ENCODE assay signal across 8 mouse cellular contexts in genomic region chr1:167001844-167002485, GRCm38 (mm10). TPM values are rescaled to one million over a fixed set of nuclear protein-coding genes. Genes with fewer than 3 reads are reported as not detected.
DNase-seq lines count a peak whose midpoint lies in the region; ATAC-seq lines count a peak whose summit lies in the region.

No protein-coding gene starts in this region.

- under 1% methylated on average over 28 of the region's 30 CpGs for WGBS in embryonic facial prominence, embryonic 14.5 days
- 1% methylated on average over 30 of the region's 30 CpGs for WGBS in hindbrain, embryonic 12.5 days
- WGBS in lung, embryonic 15.5 days, result under 1% methylated on average over 30 of the region's 30 CpGs

- no peak overlapping the region for H3K27ac ChIP-seq in embryonic facial prominence, embryonic 14.5 days (replicated peaks; ENCODE audit: low read depth, low read length)
- peak overlapping the region; percentile 97 for H3K27ac ChIP-seq in hindbrain, embryonic 12.5 days
- no peak overlapping the region for H3K27ac ChIP-seq in lung, embryonic 15.5 days

- no peak for ATAC-seq in embryonic facial prominence, embryonic 14.5 days (ENCODE audit: low read depth)
- peak; percentile 18; the same call in 1 of the 2 replicates for ATAC-seq in hindbrain, embryonic 12.5 days (ENCODE audit: low FRiP score)
- no peak for ATAC-seq in lung, embryonic 15.5 days (ENCODE audit: borderline replicate concordance, extremely low read depth, low FRiP score, low TSS enrichment)
- no peak for ATAC-seq in activated CD4-positive, CD25-positive, alpha-beta regulatory T cell, adult 4 months

- H3K9ac ChIP-seq in embryonic facial prominence, embryonic 14.5 days (ENCODE audit: low read depth, low read length), result peak overlapping the region; percentile 80
- H3K9ac ChIP-seq in hindbrain, embryonic 12.5 days, result peak overlapping the region; percentile 93
- no peak overlapping the region for H3K9ac ChIP-seq in lung, embryonic 15.5 days

- H3K27me3 ChIP-seq in embryonic facial prominence, embryonic 14.5 days (replicated peaks; ENCODE audit: control insufficient read depth, insufficient read depth, low read length), result peaks cover 20% of the 10 kb centered on the region
- H3K27me3 ChIP-seq in hindbrain, embryonic 12.5 days, result peaks cover 16% of the 10 kb centered on the region; the same call in 1 of the 2 replicates
- H3K27me3 ChIP-seq in lung, embryonic 15.5 days, result peaks cover 40% of the 10 kb centered on the region

- peak; percentile 34 to 49 for DNase-seq in left cerebral cortex, postnatal 36 days (ENCODE audit: low spot score in 2 of 2)
- DNase-seq in left cerebral cortex, postnatal 14 days (ENCODE audit: low spot score in 2 of 2), result no peak
- peak; percentile 35 for DNase-seq in adrenal gland, postnatal 14 days
- no peak for DNase-seq in embryonic facial prominence, embryonic 14.5 days (ENCODE audit: low spot score)
- peak; percentile 20 for DNase-seq in right cerebral cortex, postnatal 14 days

- H3K4me1 ChIP-seq in embryonic facial prominence, embryonic 14.5 days (ENCODE audit: control insufficient read depth, insufficient read depth, low read length), result peaks cover 11% of the 10 kb centered on the region; the same call in 1 of the 2 replicates
- peaks cover 28% of the 10 kb centered on the region for H3K4me1 ChIP-seq in hindbrain, embryonic 12.5 days
- H3K4me1 ChIP-seq in lung, embryonic 15.5 days, result peaks cover 11% of the 10 kb centered on the region

- H3K9me3 ChIP-seq in embryonic facial prominence, embryonic 14.5 days (ENCODE audit: control insufficient read depth, low read length), result no peaks in the 10 kb centered on the region
- H3K9me3 ChIP-seq in hindbrain, embryonic 12.5 days (replicated peaks), result no peaks in the 10 kb centered on the region
- H3K9me3 ChIP-seq in lung, embryonic 15.5 days, result no peaks in the 10 kb centered on the region

- H3K4me3 ChIP-seq in embryonic facial prominence, embryonic 14.5 days (ENCODE audit: low read depth, low read length), result peak overlapping the region; percentile 78
- peak overlapping the region; percentile 91 for H3K4me3 ChIP-seq in hindbrain, embryonic 12.5 days
- peak overlapping the region; percentile 71 for H3K4me3 ChIP-seq in lung, embryonic 15.5 days

- peak overlapping the region; percentile 94 for H3K4me2 ChIP-seq in embryonic facial prominence, embryonic 14.5 days (ENCODE audit: low read depth, low read length)
- H3K4me2 ChIP-seq in hindbrain, embryonic 12.5 days (replicated peaks), result peak overlapping the region; percentile 81
- H3K4me2 ChIP-seq in lung, embryonic 15.5 days, result peak overlapping the region; percentile 96

- H3K36me3 ChIP-seq in embryonic facial prominence, embryonic 14.5 days (ENCODE audit: control insufficient read depth, insufficient read depth, low read length), result no peaks in the 10 kb centered on the region
- no peaks in the 10 kb centered on the region for H3K36me3 ChIP-seq in hindbrain, embryonic 12.5 days
- H3K36me3 ChIP-seq in lung, embryonic 15.5 days, result no peaks in the 10 kb centered on the region

- intact Hi-C loops in left cerebral cortex, postnatal 36 days (cut with DNase I), result loop anchor here (5.0 to 10.0 kb wide), 4 partner anchors 65 to 335 kb away; no protein-coding TSS in a partner anchor
- intact Hi-C loops in left cerebral cortex, postnatal 14 days (cut with DNase I), result loop anchor here (5.0 to 10.0 kb wide), 4 partner anchors 65 to 247 kb away; no protein-coding TSS in a partner anchor

RNA-seq across cellular contexts. Expression of gene Fam78b, which starts 0.7 kb away (rescaled TPM):
- total RNA-seq in left cerebral cortex, postnatal 36 days (2021), result 10 to 100 TPM; 31.6 to 33.5 TPM
- 10 to 100 TPM; 34.7 to 34.8 TPM for total RNA-seq in left cerebral cortex, postnatal 14 days (2021)
- total RNA-seq in adrenal gland, postnatal 14 days (2021), result 6.3 and 6.9 TPM in 2 replicates
- 1.6 and 2.3 TPM in 2 replicates for polyA plus RNA-seq in embryonic facial prominence, embryonic 14.5 days (2014; fragmentation: Nextera tagmentation; extraction: Ambion mirVana)
- polyA plus RNA-seq in hindbrain, embryonic 12.5 days (2016; fragmentation: Nextera tagmentation; extraction: Ambion mirVana), result 11.6 and 13.8 TPM in 2 replicates
- 0.42 and 0.55 TPM in 2 replicates for polyA plus RNA-seq in lung, embryonic 15.5 days (2015; fragmentation: Nextera tagmentation; extraction: Ambion mirVana)
- not detected for polyA plus RNA-seq in activated CD4-positive, CD25-positive, alpha-beta regulatory T cell, adult 4 months (2017; shearing (Covaris generic))

Comparison
In these comparisons a context has a peak if more than half of its experiments do, and no peak if none do; other contexts are left out.
1. DNase-seq: peak in left cerebral cortex, postnatal 36 days (2 of 2), adrenal gland, postnatal 14 days (single experiment) and right cerebral cortex, postnatal 14 days (single experiment); none in left cerebral cortex, postnatal 14 days (0 of 2) and embryonic facial prominence, embryonic 14.5 days (single experiment).
2. Peak in every context shown above with its lines, with median percentiles within 50 percentile points of each other: H3K4me2 ChIP-seq and H3K4me3 ChIP-seq.